Mouse (Mus musculus) heart, postnatal 0 days (tissue): ENCODE results near the gene Ccnl2. TPM values are rescaled to one million over a fixed set of nuclear protein-coding genes. Genes with fewer than 3 reads are reported as not detected.

ENCODE experiments used
- ATAC-seq: fragments of 200-750 bp; cut with Nextera tagmentation; 2 replicates; pipeline ENCODE4 v1.8.0; 2017; ENCODE audit warnings: low read depth, moderate number of reproducible peaks, moderate library complexity; ENCODE audit not compliant: insufficient read depth
- DNase-seq: peaks from one replicate; pipeline ENCODE4 v3.0.0-alpha.2; 2016; ENCODE audit warnings: low spot score
- H3K27ac ChIP-seq: fragments of 300-500 bp; sonication (generic); 2 replicates; pipeline ENCODE4 v1.5.1; 2014; ENCODE audit warnings: low read depth, mild to moderate bottlenecking
- H3K27me3 ChIP-seq: fragments of 300-500 bp; sonication (generic); 2 replicates; pipeline ENCODE4 v1.6.1; 2014; ENCODE audit warnings: low read length, mixed read lengths; ENCODE audit not compliant: control insufficient read depth, insufficient read depth
- H3K36me3 ChIP-seq: fragments of 300-500 bp; sonication (generic); replicated peaks from 2 replicates; pipeline ENCODE4 v1.6.1; 2014; ENCODE audit warnings: low read length, mixed read lengths; ENCODE audit not compliant: control insufficient read depth, insufficient read depth
- H3K4me1 ChIP-seq: fragments of 300-500 bp; sonication (generic); 2 replicates; pipeline ENCODE4 v1.6.1; 2014; ENCODE audit warnings: antibody characterized with exemption; ENCODE audit not compliant: control insufficient read depth, insufficient read depth
- H3K4me2 ChIP-seq: fragments of 300-500 bp; sonication (generic); 2 replicates; pipeline ENCODE4 v1.6.1; 2014; ENCODE audit warnings: low read depth, mild to moderate bottlenecking, low read length, moderate library complexity
- H3K4me3 ChIP-seq: fragments of 300-500 bp; sonication (generic); 2 replicates; pipeline ENCODE4 v1.5.1; 2014; ENCODE audit warnings: low read depth, low read length
- H3K9ac ChIP-seq: fragments of 300-500 bp; sonication (generic); replicated peaks from 2 replicates; pipeline ENCODE4 v1.6.1; 2014; ENCODE audit warnings: low read depth, low read length, mixed read lengths
- H3K9me3 ChIP-seq: fragments of 300-500 bp; sonication (generic); replicated peaks from 2 replicates; pipeline ENCODE4 v1.6.1; 2016; ENCODE audit warnings: low read length; ENCODE audit not compliant: control insufficient read depth
- CTCF ChIP-seq: IDR thresholded peaks from 2 replicates; pipeline ENCODE4 v1.5.1; 2016; ENCODE audit warnings: antibody characterized with exemption, control low read depth, low read depth
- EP300 ChIP-seq: IDR thresholded peaks from 2 replicates; pipeline ENCODE4 v1.6.1; 2016; ENCODE audit warnings: antibody characterized with exemption, low read depth
- WGBS: fragments of 180-500 bp; shearing (Covaris S2); extraction: QIAGEN DNeasy Blood & Tissue Kit; methylation state at CpG from one replicate; pipeline ENCODE4 v1.1.7; 2014; 5-methylcytosine and 5-hydroxymethylcytosine counted together
- polyA plus RNA-seq: library from polyadenylated mRNA; unstranded; fragments of >200 nt; fragmentation: Nextera tagmentation; extraction: Ambion mirVana; gene quantifications from 2 replicates; pipeline ENCODE4 v1.2.1, GENCODE M21; 2015
- total RNA-seq: library from RNA; depleted of rRNA; stranded (reverse); fragments of >200 nt; gene quantifications from 2 replicates; pipeline ENCODE4 v1.2.3, GENCODE M21; 2014; ENCODE audit warnings: low replicate concordance; rRNA removed

Gene Ccnl2
- total RNA-seq (58.7 and 80.7 TPM in 2 replicates), polyA plus RNA-seq (79.6 and 83.0 TPM in 2 replicates)

- peak within 1 kb of the TSS; percentile 84 for H3K4me2 ChIP-seq
- ATAC-seq (peak; percentile 99), DNase-seq (peak; percentile 95)
- peak within 1 kb of the TSS; percentile 99 for H3K9ac ChIP-seq
- no peaks in the 10 kb centered on the region for H3K27me3 ChIP-seq
- H3K36me3 ChIP-seq = peaks cover 69% of the 10 kb centered on the region
- TF ChIP-seq EP300 = peak; percentile 80
- TF ChIP-seq CTCF = no peak
- H3K4me1 ChIP-seq = peaks cover 16% of the 10 kb centered on the region; the same call in 1 of the 2 replicates
- H3K9me3 ChIP-seq = no peaks in the 10 kb centered on the region
- peak within 1 kb of the TSS; percentile 95 for H3K27ac ChIP-seq
- under 1% methylated on average over 50 of the region's 60 CpGs for WGBS
- H3K4me3 ChIP-seq = peak within 1 kb of the TSS; percentile 97
These were observed at the start of gene Ccnl2 for GRCm38 (mm10) chr4:155811929-155812664. Gene Ccnl2 (plus strand): TSS chr4:155812489.

- Histone ChIP-seq H3K27ac (no peak overlapping the region), H3K27me3 (peaks cover 5% of the 10 kb centered on the region; the same call in 1 of the 2 replicates), H3K36me3 (no peaks in the 10 kb centered on the region), H3K4me3 (peak overlapping the region; percentile 51; the same call in 1 of the 2 replicates), H3K4me2 (peak overlapping the region; percentile 87; the same call in 1 of the 2 replicates), H3K9me3 (no peaks in the 10 kb centered on the region), H3K4me1 (peaks cover 4% of the 10 kb centered on the region; the same call in 1 of the 2 replicates), H3K9ac (peak overlapping the region; percentile 71; the same call in 1 of the 2 replicates)
- WGBS = 65% methylated on average over 5 of the region's 5 CpGs
- no peak for TF ChIP-seq EP300
- TF ChIP-seq CTCF = no peak
- ATAC-seq = no peak
- no peak for DNase-seq
These were observed 42.8 kb upstream of the Ccnl2 start for GRCm38 (mm10) chr4:155769496-155769879.

GRCm38 (mm10) chr4:155769880-155770512, 42.3 kb upstream of the Ccnl2 start:
- Histone ChIP-seq H3K9me3 (no peaks in the 10 kb centered on the region), H3K27me3 (peaks cover 5% of the 10 kb centered on the region; the same call in 1 of the 2 replicates), H3K36me3 (no peaks in the 10 kb centered on the region), H3K27ac (peak overlapping the region; percentile 77), H3K4me2 (peak overlapping the region; percentile 87), H3K4me1 (peaks cover 9% of the 10 kb centered on the region), H3K4me3 (peak overlapping the region; percentile 51), H3K9ac (peak overlapping the region; percentile 71)
- 2% methylated on average over 39 of the region's 39 CpGs for WGBS
- peak; percentile 81 for DNase-seq
- peak; percentile 90 for ATAC-seq
- peak; percentile 98 for TF ChIP-seq CTCF
- TF ChIP-seq EP300 = no peak

- Histone ChIP-seq H3K4me3 (peak overlapping the region; percentile 51), H3K9me3 (no peaks in the 10 kb centered on the region), H3K27ac (no peak overlapping the region), H3K36me3 (no peaks in the 10 kb centered on the region), H3K4me1 (peaks cover 15% of the 10 kb centered on the region), H3K4me2 (peak overlapping the region; percentile 87), H3K27me3 (peaks cover 5% of the 10 kb centered on the region; the same call in 1 of the 2 replicates), H3K9ac (peak overlapping the region; percentile 71; the same call in 1 of the 2 replicates)
- 43% methylated on average over 24 of the region's 24 CpGs for WGBS
- no peak for ATAC-seq
- no peak for DNase-seq
- no peak for TF ChIP-seq EP300
- TF ChIP-seq CTCF = no peak
These were observed 41.7 kb upstream of the Ccnl2 start for GRCm38 (mm10) chr4:155770626-155771025.

GRCm38 (mm10) chr4:155771706-155772105, 40.6 kb upstream of the Ccnl2 start:
- Histone ChIP-seq H3K4me2 (no peak overlapping the region), H3K9me3 (no peaks in the 10 kb centered on the region), H3K36me3 (no peaks in the 10 kb centered on the region), H3K4me3 (no peak overlapping the region), H3K27ac (no peak overlapping the region), H3K4me1 (peaks cover 22% of the 10 kb centered on the region), H3K9ac (no peak overlapping the region), H3K27me3 (peaks cover 5% of the 10 kb centered on the region; the same call in 1 of the 2 replicates)
- ATAC-seq (no peak), DNase-seq (no peak)
- no peak for TF ChIP-seq CTCF
- TF ChIP-seq EP300 = no peak
- WGBS = 64% methylated on average over 2 of the region's 2 CpGs
